Mouse (Mus musculus) midbrain, embryonic 16.5 days (tissue): ENCODE measurements around the gene Sike1. TPM values are rescaled to one million over a fixed set of nuclear protein-coding genes. Genes with fewer than 3 reads are reported as not detected.

ENCODE experiments used
- ATAC-seq: fragments of 200-750 bp; cut with Nextera tagmentation; 2 replicates; pipeline ENCODE4 v1.8.0; 2017; ENCODE audit warnings: moderate TSS enrichment
- H3K27ac ChIP-seq: fragments of 300-500 bp; sonication (generic); 2 replicates; pipeline ENCODE4 v1.5.1; 2014; ENCODE audit warnings: mild to moderate bottlenecking, low read length, mixed read lengths
- H3K27me3 ChIP-seq: fragments of 300-500 bp; sonication (generic); 2 replicates; pipeline ENCODE4 v1.6.1; 2014; ENCODE audit warnings: low read depth, low read length, mixed read lengths; ENCODE audit not compliant: control insufficient read depth, insufficient read depth
- H3K36me3 ChIP-seq: fragments of 300-500 bp; sonication (generic); 2 replicates; pipeline ENCODE4 v1.6.1; 2014; ENCODE audit warnings: mild to moderate bottlenecking, low read length, moderate library complexity, mixed read lengths; ENCODE audit not compliant: control insufficient read depth, insufficient read depth
- H3K4me1 ChIP-seq: fragments of 300-500 bp; sonication (generic); 2 replicates; pipeline ENCODE4 v1.6.1; 2014; ENCODE audit warnings: mild to moderate bottlenecking, low read length, mixed read lengths; ENCODE audit not compliant: control insufficient read depth, insufficient read depth
- H3K4me2 ChIP-seq: fragments of 300-500 bp; sonication (generic); 2 replicates; pipeline ENCODE4 v1.6.1; 2014; ENCODE audit warnings: mild to moderate bottlenecking, low read length, mixed read lengths
- H3K4me3 ChIP-seq: fragments of 300-500 bp; sonication (generic); 2 replicates; pipeline ENCODE4 v1.5.1; 2014; ENCODE audit warnings: low read depth, mild to moderate bottlenecking, low read length, moderate library complexity, mixed read lengths
- H3K9ac ChIP-seq: fragments of 300-500 bp; sonication (generic); 2 replicates; pipeline ENCODE4 v1.6.1; 2014; ENCODE audit warnings: low read depth, low read length, mixed read lengths
- H3K9me3 ChIP-seq: fragments of 300-500 bp; sonication (generic); replicated peaks from 2 replicates; pipeline ENCODE4 v1.6.1; 2014; ENCODE audit warnings: mild to moderate bottlenecking, low read length, mixed read lengths; ENCODE audit not compliant: control insufficient read depth, poor library complexity, severe bottlenecking
- WGBS: fragments of 180-500 bp; shearing (Covaris S2); extraction: QIAGEN DNeasy Blood & Tissue Kit; methylation state at CpG from one replicate; pipeline ENCODE4 v1.1.7; 2014; 5-methylcytosine and 5-hydroxymethylcytosine counted together
- polyA plus RNA-seq: library from polyadenylated mRNA; unstranded; fragments of >200 nt; fragmentation: Nextera tagmentation; extraction: Ambion mirVana; gene quantifications from 2 replicates; pipeline ENCODE4 v1.2.1, GENCODE M21; 2015

Sike1 gene
- polyA plus RNA-seq, 1 experiment from 2014 or later = 63.1 TPM

GRCm38 (mm10) chr3:102976906-102977305, 18.6 kb upstream of the Sike1 start:
- H3K27ac ChIP-seq = no peak overlapping the region
- H3K4me3 ChIP-seq = no peak overlapping the region
- H3K4me1 ChIP-seq = peaks cover 11% of the 10 kb centered on the region
- WGBS = 81% methylated on average over 4 of the region's 4 CpGs
- H3K36me3 ChIP-seq = no peaks in the 10 kb centered on the region
- H3K27me3 ChIP-seq = no peaks in the 10 kb centered on the region
- no peak overlapping the region for H3K4me2 ChIP-seq
- H3K9ac ChIP-seq = no peak overlapping the region
- H3K9me3 ChIP-seq = no peaks in the 10 kb centered on the region
- no peak for ATAC-seq

DNA sequence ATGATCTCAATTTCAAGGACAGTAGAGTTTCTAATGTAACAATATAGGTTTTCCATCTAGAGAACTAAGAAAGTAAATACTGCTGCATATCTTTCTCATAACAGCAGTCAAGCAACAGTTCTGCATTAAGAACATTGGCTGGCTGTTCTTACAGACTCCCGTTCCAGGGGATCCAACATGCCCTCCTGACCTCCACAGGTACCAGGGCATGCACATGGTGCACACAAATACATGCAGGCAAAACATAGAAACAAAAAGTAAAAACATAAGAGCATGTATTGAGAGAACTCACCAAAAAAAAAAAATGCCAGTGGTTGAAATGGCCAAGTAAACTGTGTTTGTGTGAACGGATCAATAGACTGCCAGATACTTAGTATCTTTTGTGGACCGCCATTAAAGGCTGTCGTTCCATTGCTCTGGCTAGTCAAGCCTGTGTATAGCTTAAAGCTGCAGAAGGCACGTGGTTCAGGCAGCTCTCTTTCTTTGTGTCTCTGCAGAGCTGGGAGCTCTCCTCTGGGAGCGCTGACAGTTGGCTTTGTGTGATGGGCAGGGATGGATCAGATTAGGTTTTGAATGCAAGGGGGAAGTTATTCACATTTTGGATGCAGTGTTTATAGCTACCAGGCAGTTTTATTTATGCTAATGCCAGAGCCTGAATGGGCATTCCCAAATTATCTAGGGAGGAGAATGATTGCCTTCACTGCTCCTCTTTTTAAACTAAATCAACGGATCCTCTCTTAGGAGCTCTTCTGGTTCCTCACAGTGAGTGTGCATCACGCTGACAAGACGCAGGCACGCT, 15.8 kb upstream of the Sike1 start:
- Histone ChIP-seq H3K27ac (peak overlapping the region; percentile 87), H3K27me3 (no peaks in the 10 kb centered on the region), H3K36me3 (no peaks in the 10 kb centered on the region), H3K4me2 (peak overlapping the region; percentile 46), H3K4me3 (no peak overlapping the region), H3K9ac (peak overlapping the region; percentile 39), H3K4me1 (peaks cover 9% of the 10 kb centered on the region), H3K9me3 (no peaks in the 10 kb centered on the region)
- ATAC-seq = peak; percentile 99
- WGBS = 5% methylated on average over 10 of the region's 10 CpGs

GRCm38 (mm10) chr3:102980349-102980736, 15.2 kb upstream of the Sike1 start:
- H3K9me3 ChIP-seq = no peaks in the 10 kb centered on the region
- 8% methylated on average over 3 of the region's 3 CpGs for WGBS
- peaks cover 7% of the 10 kb centered on the region for H3K4me1 ChIP-seq
- no peak overlapping the region for H3K4me3 ChIP-seq
- H3K27ac ChIP-seq = peak overlapping the region; percentile 87
- H3K9ac ChIP-seq = peak overlapping the region; percentile 39; the same call in 1 of the 2 replicates
- no peaks in the 10 kb centered on the region for H3K36me3 ChIP-seq
- H3K27me3 ChIP-seq = no peaks in the 10 kb centered on the region
- H3K4me2 ChIP-seq = peak overlapping the region; percentile 46
- ATAC-seq = 0 out of 2 replicates have a peak, but pooled peaks have one; percentile 32

GRCm38 (mm10) chr3:102991041-102991440, 4.5 kb upstream of the Sike1 start:
- Histone ChIP-seq H3K4me1 (peaks cover 4% of the 10 kb centered on the region), H3K9ac (no peak overlapping the region), H3K4me3 (no peak overlapping the region), H3K9me3 (no peaks in the 10 kb centered on the region), H3K27me3 (no peaks in the 10 kb centered on the region), H3K36me3 (no peaks in the 10 kb centered on the region), H3K27ac (no peak overlapping the region), H3K4me2 (no peak overlapping the region)
- WGBS = 74% methylated on average over 8 of the region's 8 CpGs
- no peak for ATAC-seq

DNA sequence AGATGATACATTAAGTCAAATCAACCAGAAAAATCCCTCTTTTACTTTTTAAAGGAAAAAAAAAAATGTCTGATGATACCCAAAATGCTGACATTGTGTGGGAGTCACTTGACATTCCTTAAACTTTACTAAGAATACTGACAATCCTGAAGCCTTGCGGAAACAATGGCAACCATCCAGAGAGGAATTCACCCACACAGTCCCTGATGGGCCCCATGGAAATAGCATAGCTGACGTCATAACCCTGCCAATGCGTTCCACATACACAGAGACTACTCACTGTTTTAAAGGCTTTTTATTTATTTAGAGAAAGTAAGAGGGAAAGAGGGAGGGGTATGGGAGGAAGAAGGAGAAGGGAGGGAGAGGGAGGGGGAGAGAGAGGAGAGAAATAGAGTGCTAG, 2.6 kb upstream of the Sike1 start:
- Histone ChIP-seq H3K4me1 (peaks cover 18% of the 10 kb centered on the region), H3K27ac (no peak overlapping the region), H3K9me3 (no peaks in the 10 kb centered on the region), H3K9ac (no peak overlapping the region), H3K4me3 (no peak overlapping the region), H3K36me3 (no peaks in the 10 kb centered on the region), H3K27me3 (no peaks in the 10 kb centered on the region), H3K4me2 (no peak overlapping the region)
- 43% methylated on average over 3 of the region's 3 CpGs for WGBS
- no peak for ATAC-seq

GRCm38 (mm10) chr3:102995233-102995604, 289 bp upstream of the Sike1 start:
- H3K9ac ChIP-seq = peak overlapping the region; percentile 74; the same call in 1 of the 2 replicates
- H3K4me2 ChIP-seq = peak overlapping the region; percentile 58
- H3K27me3 ChIP-seq = no peaks in the 10 kb centered on the region
- H3K9me3 ChIP-seq = no peaks in the 10 kb centered on the region
- H3K4me1 ChIP-seq = peaks cover 18% of the 10 kb centered on the region
- peak overlapping the region; percentile 77 for H3K27ac ChIP-seq
- H3K4me3 ChIP-seq = peak overlapping the region; percentile 51
- 50% methylated on average over 7 of the region's 7 CpGs for WGBS
- ATAC-seq = peak; percentile 36
- peaks cover 12% of the 10 kb centered on the region for H3K36me3 ChIP-seq

- Histone ChIP-seq H3K4me1 (peaks cover 18% of the 10 kb centered on the region), H3K4me2 (peak overlapping the region; percentile 58; the same call in 1 of the 2 replicates), H3K4me3 (no peak overlapping the region), H3K27me3 (no peaks in the 10 kb centered on the region), H3K27ac (no peak overlapping the region), H3K9ac (no peak overlapping the region), H3K9me3 (no peaks in the 10 kb centered on the region), H3K36me3 (peaks cover 21% of the 10 kb centered on the region)
- no peak for ATAC-seq
- WGBS = 79% methylated on average over 10 of the region's 10 CpGs
These were observed 1.5 kb downstream of the Sike1 start for GRCm38 (mm10) chr3:102997036-102997435.

- WGBS = 90% methylated on average over 3 of the region's 3 CpGs
- Histone ChIP-seq H3K4me1 (peaks cover 18% of the 10 kb centered on the region), H3K9me3 (no peaks in the 10 kb centered on the region), H3K36me3 (peaks cover 21% of the 10 kb centered on the region), H3K4me2 (no peak overlapping the region), H3K27me3 (no peaks in the 10 kb centered on the region), H3K27ac (no peak overlapping the region), H3K9ac (no peak overlapping the region), H3K4me3 (no peak overlapping the region)
- ATAC-seq = no peak
These were observed 2.1 kb downstream of the Sike1 start for GRCm38 (mm10) chr3:102997591-102997990.

GRCm38 (mm10) chr3:103001595-103001994, 6.1 kb downstream of the Sike1 start:
- no peaks in the 10 kb centered on the region for H3K9me3 ChIP-seq
- 96% methylated on average over 7 of the region's 7 CpGs for WGBS
- peaks cover 9% of the 10 kb centered on the region for H3K4me1 ChIP-seq
- ATAC-seq = no peak
- H3K27me3 ChIP-seq = no peaks in the 10 kb centered on the region
- no peak overlapping the region for H3K4me2 ChIP-seq
- H3K9ac ChIP-seq = no peak overlapping the region
- H3K27ac ChIP-seq = no peak overlapping the region
- H3K36me3 ChIP-seq = peaks cover 21% of the 10 kb centered on the region
- H3K4me3 ChIP-seq = no peak overlapping the region
